Mouse (Mus musculus) gastrocnemius, postnatal 4 days (tissue): Measurements from ENCODE around the gene Cish. TPM values are rescaled to one million over a fixed set of nuclear protein-coding genes. Genes with fewer than 3 reads are reported as not detected.
"Not testable (repeated sequence)": the region's sequence is repeated elsewhere in the genome, so short reads cannot be mapped to it uniquely, and the experiment has no call there.

Source experiments
- DNase-seq, 2 experiments: peaks; one replicate each; pipeline ENCODE4 v3.0.0; 2021 to 2022; ENCODE audit warnings: low spot score in 2 of 2, mixed read lengths in 2 of 2
- total RNA-seq, 2 experiments: library from RNA; stranded (reverse); gene quantifications; 2 replicates each; pipeline ENCODE4 v1.2.3; 2021

The Cish gene
- total RNA-seq, 2 experiments from 2014 or later, result 17.3 to 21.7 TPM

DNA sequence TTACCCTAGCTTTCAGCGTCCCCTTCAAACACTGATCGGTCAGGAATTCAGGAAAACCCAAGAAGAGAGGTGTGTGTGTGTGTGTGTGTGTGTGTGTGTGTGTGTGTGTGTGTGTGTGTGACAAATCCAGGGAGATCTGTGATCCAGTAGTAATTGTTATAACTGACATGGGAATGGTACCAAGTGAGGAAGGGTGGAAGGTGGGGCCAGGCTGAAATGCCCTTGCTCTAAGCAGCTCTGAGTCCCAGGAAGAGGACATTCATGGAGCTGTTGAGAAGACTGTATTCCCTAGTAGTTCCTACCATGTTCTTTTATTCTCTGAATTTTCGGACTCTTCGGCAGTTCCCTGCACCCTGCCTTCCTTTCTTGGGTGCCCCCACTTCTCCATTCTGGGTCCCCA, 1.8 kb downstream of the Cish start:
- no peak for DNase-seq

DNA sequence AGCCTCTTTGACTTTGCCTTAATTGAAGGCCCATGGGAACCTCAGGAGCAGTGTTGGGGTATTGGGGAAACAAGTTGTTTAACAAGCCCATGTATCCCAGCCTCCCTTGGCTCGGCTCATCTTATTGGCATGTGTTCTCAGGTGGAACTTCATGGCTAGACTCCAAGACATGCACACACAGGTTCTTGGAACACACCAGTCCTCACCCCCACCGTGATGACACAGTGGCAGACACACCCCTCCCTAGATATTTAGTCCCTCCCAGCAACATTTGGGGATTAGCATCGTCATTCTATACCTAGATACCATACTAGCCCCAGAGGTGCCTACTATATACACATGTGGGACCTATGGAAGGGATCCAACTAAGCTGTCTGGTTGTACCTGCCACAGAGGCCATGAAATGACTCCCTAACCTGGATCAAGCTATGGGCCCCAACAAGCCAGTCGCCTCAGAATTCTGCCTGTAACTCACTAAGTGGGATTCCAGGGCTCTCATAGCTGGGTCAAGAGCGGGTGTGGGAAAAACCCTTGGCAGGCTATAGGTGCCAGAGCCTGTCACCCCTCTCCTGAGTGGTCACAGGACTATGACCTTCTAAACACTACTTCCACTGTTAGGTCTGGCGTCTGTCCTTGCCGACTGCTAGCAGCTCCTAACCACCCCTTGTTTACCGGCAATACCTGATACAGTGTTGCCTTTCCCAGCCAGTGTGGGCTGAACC, 2.4 kb downstream of the Cish start:
- no peak for DNase-seq

DNA sequence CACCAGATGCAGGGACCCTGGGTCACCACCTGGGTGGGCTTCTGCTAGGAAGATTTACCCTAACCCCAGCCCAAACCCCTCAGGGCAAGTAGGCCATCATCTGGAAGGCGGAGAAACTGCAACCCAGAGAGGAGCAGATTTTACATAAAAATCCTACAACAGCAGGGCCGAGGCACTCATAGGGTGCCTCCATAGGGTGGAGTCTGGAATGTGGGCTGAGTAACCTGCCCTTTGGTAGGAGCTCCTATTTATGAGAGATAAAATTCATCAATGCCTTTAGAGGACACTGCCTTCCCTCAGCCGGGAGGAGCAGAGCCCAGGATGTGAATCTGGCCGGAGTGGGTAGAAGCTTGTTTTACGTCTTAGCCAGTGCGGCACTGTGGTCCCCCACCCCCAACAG, 3.0 kb downstream of the Cish start:
- no peak for DNase-seq

DNA sequence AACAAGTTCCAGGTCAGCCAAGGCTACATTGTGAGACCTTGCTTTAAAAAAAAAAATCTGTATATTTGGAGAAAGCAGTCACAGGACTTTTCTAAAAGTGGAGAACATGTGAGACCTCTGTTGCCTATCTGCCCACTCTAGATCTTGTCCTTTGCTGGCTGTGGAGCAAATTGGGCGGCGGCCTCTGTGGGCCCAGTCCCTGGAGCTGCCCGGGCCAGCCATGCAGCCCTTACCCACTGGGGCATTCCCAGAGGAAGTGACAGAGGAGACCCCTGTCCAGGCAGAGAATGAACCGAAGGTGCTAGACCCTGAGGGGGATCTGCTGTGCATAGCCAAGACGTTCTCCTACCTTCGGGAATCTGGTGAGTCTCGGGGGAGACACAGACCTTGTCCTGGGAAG, 4.0 kb downstream of the Cish start:
- DNase-seq, result no peak

DNA sequence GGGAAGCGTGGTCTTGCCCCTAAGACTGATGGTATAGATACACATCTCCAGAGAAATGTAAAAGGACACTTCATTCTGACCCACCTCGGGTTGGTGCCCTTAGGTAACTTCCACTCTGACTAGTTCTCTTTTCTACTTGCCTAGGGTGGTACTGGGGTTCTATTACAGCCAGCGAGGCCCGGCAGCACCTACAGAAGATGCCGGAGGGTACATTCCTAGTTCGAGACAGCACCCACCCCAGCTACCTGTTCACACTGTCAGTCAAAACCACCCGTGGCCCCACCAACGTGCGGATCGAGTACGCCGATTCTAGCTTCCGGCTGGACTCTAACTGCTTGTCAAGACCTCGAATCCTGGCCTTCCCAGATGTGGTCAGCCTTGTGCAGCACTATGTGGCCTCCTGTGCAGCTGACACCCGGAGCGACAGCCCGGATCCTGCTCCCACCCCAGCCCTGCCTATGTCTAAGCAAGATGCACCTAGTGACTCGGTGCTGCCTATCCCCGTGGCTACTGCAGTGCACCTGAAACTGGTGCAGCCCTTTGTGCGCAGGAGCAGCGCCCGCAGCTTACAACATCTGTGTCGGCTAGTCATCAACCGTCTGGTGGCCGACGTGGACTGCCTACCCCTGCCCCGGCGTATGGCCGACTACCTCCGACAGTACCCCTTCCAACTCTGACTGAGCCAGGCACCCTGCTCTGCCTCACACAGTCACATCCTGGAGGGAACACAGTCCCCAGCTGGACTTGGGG, 4.6 kb downstream of the Cish start:
- DNase-seq, result no peak

DNA sequence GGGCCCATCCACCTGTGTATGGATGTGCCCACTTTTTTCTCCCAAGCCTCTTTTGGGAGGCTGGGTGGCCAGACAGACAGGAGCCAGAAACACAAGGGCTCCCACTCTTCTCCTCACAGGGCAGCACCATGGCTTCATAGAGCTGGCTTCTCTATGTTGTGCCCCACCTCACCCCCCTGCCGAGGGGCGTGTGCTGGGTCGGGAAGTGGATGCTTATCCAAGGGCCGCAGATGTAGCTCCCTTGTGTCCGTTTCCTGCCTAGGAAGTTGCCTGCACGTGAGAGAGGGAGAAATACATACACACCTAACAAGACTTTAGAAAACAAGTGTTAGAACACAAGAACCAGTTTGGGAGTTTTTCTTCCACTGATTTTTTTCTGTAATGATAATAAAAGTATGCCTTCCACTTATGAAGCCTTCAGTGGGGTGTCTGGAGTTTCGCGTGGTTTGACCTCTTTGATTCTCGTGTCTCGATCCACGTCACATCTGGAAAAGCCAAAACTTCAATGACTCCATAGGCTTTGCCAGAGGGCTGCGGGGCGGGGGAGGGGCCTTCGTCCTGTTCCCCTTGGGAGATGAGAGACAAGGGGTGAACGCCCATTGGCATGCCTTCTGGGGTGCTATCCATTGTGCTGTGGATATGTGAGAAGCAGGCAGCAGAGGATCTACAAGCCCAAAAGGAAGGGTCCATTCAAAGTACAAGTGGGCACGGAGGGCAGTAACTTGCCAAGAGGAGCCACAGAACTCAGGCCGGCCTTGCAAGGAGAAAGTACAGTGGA, 5.9 kb downstream of the Cish start:
- no peak for DNase-seq

DNA sequence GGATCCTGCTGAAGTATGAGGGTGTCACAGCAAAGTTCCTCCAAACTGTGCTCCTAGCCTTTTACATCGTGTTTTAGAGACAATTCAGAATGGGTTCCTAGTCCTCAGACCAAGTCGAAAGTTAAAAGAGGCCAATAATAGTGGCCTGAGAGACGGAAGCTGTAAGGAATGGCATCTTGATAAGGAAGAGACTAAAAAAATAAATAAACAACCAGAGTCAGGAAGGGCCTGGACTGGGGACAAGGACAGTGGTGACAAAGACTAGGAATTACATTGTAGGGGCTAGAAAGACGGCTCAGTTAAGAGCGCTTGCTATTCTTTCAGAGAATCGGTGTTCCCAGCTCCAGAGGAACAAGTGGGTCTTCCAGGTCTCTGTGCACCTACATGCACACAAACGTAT, 6.8 kb downstream of the Cish start:
- DNase-seq, result no peak

DNA sequence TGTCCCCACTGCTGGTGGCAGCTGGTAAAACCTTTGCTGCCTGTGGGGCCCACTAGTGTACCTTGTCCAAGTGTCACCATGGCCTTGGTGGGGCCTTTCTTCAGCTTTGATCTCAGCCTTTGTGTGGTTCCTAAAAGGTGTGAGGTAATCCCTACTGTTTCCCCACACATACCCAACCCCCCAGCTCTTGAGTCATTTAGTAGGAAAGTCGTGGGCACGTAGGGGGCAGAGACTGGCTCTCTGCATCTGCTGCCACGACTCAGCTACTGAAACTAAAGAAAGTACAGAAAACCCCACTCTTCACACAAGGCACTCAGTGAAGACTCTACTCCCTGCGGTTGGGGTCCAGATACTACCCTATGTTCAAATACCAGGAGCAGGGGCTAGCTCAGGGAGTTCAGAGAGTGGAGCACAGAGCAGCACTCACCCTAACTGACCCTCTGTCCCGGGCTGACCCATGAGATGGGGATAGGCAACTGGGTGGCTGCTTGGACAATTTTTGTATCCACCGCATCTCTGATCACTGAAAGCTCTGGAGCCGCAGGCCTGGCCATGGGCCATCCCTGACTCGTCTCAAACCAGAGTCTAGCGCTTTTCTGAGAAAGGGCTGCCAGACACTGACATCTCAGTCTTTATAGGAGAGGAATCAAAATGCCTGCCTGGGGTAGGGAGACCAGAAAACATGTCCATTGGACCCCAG, 7.4 kb downstream of the Cish start:
- no peak for DNase-seq

DNA sequence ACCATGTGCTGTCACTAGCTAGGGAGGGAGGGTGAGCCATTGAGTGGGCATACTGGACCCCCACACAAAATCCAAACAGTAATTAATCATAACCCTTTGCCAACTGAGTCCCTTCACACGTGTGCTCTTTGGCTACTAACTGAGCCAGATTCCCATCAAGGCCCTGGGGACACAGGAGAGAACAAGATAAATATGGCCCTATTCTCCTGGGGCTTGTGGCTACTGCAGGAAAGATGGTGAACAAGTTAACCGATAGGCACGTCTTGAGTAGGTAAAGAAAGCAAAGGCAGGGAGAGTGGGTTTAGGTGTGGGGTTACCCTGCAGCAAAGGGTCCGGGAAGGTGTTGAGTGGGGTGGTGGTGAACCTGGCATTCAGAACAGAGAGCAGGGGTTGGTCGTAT, 8.1 kb downstream of the Cish start:
- DNase-seq, result no peak

DNA sequence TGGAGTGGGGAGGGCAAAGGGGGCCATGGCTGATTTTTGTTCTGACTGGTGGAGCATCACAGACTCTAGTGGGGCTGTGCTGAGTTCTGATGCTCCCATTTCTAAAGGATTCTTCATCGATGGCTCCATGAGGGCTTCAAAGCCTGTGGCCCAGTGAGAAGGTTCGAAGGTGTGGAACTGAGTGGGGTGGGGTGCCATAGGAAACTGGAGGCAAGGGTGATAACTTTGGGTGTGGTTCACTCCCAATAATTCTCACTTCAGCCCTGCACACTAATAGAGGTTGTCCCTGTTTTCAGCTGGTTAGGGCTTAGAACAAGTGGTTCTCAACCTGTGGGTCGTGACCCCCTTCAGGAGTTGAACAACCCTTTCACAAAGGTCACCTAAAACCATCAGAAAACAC, 8.6 kb downstream of the Cish start:
- DNase-seq, result no peak

DNA sequence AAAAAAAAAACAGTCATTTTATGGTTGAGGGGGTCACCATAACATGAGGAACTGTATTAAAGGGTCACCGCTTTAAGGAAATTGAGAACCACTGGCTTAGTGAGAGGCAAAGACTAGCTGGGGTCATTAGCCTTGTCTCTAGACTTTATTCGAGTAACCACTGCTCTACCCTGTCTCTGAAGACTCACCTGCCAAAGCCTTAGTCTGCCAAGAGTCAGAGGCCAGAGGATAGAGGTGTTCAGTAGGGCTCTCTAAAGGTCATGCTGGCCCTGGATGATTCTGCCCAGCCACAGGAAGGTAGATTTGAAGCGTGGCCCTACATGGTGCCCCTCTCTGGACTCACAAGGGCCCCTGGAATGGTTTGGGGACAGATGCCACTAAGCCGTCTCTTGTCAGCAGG, 9.2 kb downstream of the Cish start:
- DNase-seq, result no peak

DNA sequence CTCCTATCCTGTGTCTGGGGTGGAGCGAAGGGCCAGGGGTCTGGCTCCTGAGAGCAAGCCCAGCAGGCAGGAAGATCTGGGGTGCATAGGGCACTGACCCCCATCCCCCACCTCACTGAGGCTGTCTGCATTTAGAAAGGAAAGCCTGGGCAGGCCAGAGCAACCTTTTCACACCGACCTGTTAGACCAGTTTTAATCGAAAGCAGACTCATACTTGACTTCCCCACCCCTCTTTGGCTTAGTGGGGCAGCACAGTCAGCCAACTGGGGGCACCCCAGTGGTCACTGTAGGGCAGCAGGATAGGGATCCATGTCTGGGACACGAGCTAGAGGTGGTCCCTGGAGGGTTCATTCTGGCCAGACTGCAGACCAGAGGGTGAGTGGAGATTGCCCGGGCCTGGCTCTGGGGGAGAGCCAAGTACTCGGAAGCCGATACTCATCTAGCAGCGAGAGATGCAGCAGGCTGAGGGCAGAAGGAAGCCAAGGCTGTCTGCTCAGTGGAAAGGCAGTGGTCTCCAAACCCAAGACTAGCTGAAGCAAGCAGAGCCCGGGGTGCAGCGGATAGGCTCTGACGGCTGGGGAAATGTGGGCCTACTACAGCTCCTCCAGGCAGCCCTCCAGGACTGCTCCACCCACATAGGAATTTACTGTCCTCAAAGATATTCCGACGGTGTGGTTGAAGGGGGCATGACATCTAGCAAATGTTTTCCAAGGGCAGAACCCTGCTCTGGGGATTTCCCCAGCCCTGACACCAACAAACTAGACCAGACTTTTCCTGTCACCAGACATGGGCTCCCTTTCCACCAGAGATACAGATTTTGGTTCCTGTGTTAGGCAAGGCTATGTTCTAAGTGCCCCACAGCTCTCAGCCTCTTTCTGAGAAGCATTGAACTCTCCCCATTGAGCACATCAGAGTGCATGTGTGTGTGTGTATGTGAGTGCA, 10.0 kb downstream of the Cish start:
- DNase-seq, result no peak

DNA sequence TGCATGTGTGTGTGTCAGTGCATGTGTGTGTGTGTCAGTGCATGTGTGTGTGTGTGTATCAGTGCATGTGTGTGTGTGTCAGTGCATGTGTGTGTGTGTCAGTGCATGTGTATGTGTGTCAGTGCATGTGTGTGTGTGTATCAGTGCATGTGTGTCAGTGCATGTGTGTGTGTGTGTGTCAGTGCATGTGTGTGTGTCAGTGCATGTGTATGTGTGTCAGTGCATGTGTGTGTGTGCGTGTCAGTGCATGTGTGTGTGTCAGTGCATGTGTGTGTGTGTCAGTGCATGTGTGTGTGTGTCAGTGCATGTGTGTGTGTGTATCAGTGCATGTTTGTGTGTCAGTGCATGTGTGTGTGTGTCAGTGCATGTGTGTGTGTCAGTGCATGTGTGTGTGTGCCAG, 10.8 kb downstream of the Cish start:
- not testable (repeated sequence) for DNase-seq

DNA sequence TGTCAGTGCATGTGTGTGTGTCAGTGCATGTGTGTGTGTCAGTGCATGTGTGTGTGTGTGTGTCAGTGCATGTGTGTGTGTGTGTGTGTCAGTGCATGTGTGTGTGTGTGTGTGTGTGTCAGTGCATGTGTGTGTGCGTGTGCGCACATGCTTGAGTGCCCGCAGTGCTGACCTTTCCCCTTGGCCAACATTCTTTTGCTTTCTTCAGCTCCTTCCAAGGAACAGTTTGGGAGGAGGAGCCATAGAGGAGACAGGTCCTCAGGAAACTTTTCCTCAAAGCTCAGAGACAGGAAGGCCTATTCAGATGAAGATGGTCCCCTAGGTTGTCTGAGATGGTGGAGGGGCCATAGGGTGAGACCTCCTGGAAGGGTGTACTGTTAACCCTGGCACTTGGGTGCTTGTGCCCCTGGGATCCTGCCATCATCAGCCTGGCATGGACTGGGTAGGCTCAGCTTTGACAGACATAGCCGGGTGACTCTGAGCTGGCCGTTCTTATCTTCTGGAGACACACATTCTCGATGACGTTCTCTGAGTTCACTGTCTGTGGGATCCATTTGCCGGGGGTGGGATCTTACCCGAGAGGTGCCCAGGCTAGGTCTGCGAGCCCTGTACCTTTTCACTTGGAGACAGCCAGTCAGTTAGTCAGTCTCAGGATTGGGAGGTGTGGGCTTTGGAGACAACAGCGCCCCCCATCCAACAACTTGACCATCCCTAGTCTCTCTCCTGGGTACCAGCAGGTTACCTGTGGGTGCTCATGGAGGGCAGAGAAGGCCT, 11.5 kb downstream of the Cish start:
- no peak for DNase-seq

DNA sequence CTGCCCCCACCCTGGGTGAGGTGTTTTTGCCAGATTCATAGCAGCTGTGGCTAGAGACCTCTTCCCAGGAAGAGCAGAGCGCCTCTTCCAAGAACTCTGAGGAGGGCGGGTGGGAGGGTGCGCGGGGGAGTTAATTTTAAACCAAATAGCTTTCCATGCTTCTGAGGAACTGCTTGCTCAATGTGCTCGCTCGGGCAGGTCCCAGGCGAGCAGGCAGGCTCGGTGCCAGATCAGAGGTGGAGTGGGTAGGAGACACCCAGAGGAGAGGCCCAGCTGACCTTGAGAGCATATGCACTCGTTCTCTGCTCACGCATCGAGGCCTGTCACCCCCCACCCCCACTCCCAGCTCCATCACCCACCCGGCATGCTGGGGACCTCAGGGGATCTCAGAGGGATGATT, 12.1 kb downstream of the Cish start:
- peak in 1 of 2 experiments; percentile 74 for DNase-seq

DNA sequence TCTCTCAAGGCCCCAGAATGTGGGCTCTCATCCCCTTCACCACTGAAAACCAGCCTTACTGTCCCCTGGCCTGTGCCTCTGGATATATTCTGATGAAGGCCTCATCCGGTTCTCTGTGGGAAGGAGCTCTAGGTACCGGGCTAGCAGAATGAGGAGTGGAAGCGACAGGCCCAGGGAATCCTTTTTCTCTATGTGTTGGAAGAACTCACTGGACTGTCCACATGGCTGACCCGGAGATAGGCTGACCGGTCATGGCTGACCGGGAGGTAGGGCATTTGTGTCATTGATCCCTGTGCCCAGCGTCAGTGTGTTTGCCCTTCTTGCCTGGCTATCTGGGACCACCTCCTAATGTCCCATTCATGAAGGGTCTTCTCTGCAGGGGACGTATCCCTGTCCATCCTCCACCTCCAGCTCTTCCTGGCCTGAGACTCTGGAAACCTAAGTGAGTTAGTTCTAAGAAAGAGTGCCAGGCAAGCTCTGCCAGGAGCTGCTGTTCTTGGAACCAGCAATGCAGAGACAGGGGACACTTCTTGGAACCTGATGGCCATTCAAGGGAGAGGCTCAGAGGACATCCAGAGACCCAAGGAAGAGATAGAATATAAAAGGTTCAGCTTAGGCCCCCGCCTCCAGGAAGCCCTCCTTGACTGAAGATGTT, 12.6 kb downstream of the Cish start:
- no peak for DNase-seq

DNA sequence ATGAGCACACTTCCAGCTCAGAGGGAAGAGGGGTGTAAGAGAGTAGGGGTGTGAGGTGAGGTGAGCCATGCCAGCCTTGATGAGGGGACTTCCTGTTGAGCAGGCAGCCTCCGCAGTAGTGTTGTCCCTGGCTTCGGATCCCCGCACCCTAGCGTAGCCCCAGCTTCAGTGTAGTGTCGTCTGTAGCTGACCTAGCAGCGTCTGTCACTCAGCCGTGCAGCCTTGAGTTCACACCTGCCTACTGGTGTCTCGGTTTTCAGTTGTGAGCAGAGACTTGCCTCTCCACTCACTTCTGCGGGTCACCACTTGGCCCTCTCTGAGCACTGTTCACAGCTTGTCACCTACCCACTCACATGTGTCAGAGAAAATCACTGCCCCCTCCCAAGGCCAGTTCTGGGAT, 13.3 kb downstream of the Cish start:
- DNase-seq, result no peak

DNA sequence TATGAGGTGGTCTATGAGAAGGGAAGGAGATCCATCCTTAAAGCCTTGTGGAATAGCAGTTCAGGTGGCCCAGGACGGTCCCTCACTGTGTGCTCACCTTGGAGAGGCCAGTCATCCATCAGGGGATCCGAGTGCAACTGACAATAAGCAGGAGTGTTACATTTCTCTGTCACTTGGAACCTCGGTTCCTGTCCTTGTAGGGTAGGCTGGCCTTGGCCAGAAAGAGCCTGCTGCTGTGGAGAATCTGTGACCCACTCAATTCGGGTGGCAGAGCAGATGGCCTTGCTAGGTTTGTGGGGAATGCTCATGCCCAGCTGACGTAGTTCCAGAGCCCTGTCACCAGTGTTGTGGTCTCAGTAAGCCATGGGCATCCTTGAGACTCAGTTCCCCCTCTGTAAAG, 13.8 kb downstream of the Cish start:
- no peak for DNase-seq
